Mouse (Mus musculus): ENCODE results near the gene Lamtor1. TPM values are rescaled to one million over a fixed set of nuclear protein-coding genes. Genes with fewer than 3 reads are reported as not detected.
A peak's percentile ranks its signal among the peaks of the same experiment; 100 is the strongest.

Lamtor1 gene
- polyA plus RNA-seq, 1 experiment, result 117 TPM

GRCm38 (mm10) chr7:101970429-101970775 is 64.7 kb downstream of the Lamtor1 start:
- WGBS, result 2% methylated on average over 17 of the region's 17 CpGs
- Histone ChIP-seq H3K27ac (ENCODE audit: insufficient read depth, low read length) (peak overlapping the region; percentile 96), H3K27me3 (ENCODE audit: control insufficient read depth, insufficient read depth, low read length) (no peaks in the 10 kb centered on the region), H3K4me3 (ENCODE audit: extremely low read depth, insufficient read depth, insufficient read length) (peak overlapping the region; percentile 76), H3K36me3 (ENCODE audit: control insufficient read depth, insufficient read depth, low read length) (no peaks in the 10 kb centered on the region), H3K4me1 (ENCODE audit: control insufficient read depth, insufficient read depth, insufficient read length) (peaks cover 3% of the 10 kb centered on the region; the same call in 1 of the 2 replicates)
- peak; percentile 36; the same call in 1 of the 2 replicates for TF ChIP-seq POLR2A (IDR thresholded peaks at IDR 0.05; ENCODE audit: low read depth, low read length)
- no peak for TF ChIP-seq CTCF (IDR thresholded peaks at IDR 0.05; ENCODE audit: extremely low read depth, insufficient read depth, insufficient read length, insufficient replicate concordance)
- DNase-seq (ENCODE audit: low read depth in 1 of 2, low spot score in 2 of 2), result peak; percentile 78 to 82

- H3K27me3 ChIP-seq (ENCODE audit: control insufficient read depth, insufficient read depth, low read length), result no peaks in the 10 kb centered on the region
- TF ChIP-seq CTCF (IDR thresholded peaks at IDR 0.05; ENCODE audit: extremely low read depth, insufficient read depth, insufficient read length, insufficient replicate concordance) (no peak), POLR2A (IDR thresholded peaks at IDR 0.05; ENCODE audit: low read depth, low read length) (no peak)
- H3K4me1 ChIP-seq (ENCODE audit: control insufficient read depth, insufficient read depth, insufficient read length), result peaks cover 3% of the 10 kb centered on the region; the same call in 1 of the 2 replicates
- under 1% methylated on average over 19 of the region's 19 CpGs for WGBS
- peak; percentile 43 to 60 for DNase-seq (ENCODE audit: low read depth in 1 of 2, low spot score in 2 of 2)
- peak overlapping the region; percentile 96 for H3K27ac ChIP-seq (ENCODE audit: insufficient read depth, low read length)
- H3K36me3 ChIP-seq (ENCODE audit: control insufficient read depth, insufficient read depth, low read length), result no peaks in the 10 kb centered on the region
- H3K4me3 ChIP-seq (ENCODE audit: extremely low read depth, insufficient read depth, insufficient read length), result peak overlapping the region; percentile 76
Measured at GRCm38 (mm10) chr7:101970821-101971461, 65.2 kb downstream of the Lamtor1 start.

GRCm38 (mm10) chr7:101971721-101972120 is 66.0 kb downstream of the Lamtor1 start:
- WGBS, result 33% methylated on average over 2 of the region's 2 CpGs
- no peak for TF ChIP-seq CTCF (IDR thresholded peaks at IDR 0.05; ENCODE audit: extremely low read depth, insufficient read depth, insufficient read length, insufficient replicate concordance)
- TF ChIP-seq POLR2A (IDR thresholded peaks at IDR 0.05; ENCODE audit: low read depth, low read length), result no peak
- Histone ChIP-seq H3K27ac (ENCODE audit: insufficient read depth, low read length) (peak overlapping the region; percentile 96; the same call in 1 of the 2 replicates), H3K27me3 (ENCODE audit: control insufficient read depth, insufficient read depth, low read length) (no peaks in the 10 kb centered on the region), H3K4me3 (ENCODE audit: extremely low read depth, insufficient read depth, insufficient read length) (peak overlapping the region; percentile 76; the same call in 1 of the 2 replicates), H3K4me1 (ENCODE audit: control insufficient read depth, insufficient read depth, insufficient read length) (peaks cover 3% of the 10 kb centered on the region; the same call in 1 of the 2 replicates), H3K36me3 (ENCODE audit: control insufficient read depth, insufficient read depth, low read length) (no peaks in the 10 kb centered on the region)
- no peak for DNase-seq (ENCODE audit: low read depth in 1 of 2, low spot score in 2 of 2)

GRCm38 (mm10) chr7:101973730-101974129 is 68.0 kb downstream of the Lamtor1 start:
- no peak for DNase-seq (ENCODE audit: low read depth in 1 of 2, low spot score in 2 of 2)
- no peaks in the 10 kb centered on the region for H3K27me3 ChIP-seq (ENCODE audit: control insufficient read depth, insufficient read depth, low read length)
- peaks cover 3% of the 10 kb centered on the region; the same call in 1 of the 2 replicates for H3K36me3 ChIP-seq (ENCODE audit: control insufficient read depth, insufficient read depth, low read length)
- TF ChIP-seq POLR2A (IDR thresholded peaks at IDR 0.05; ENCODE audit: low read depth, low read length) (no peak), CTCF (IDR thresholded peaks at IDR 0.05; ENCODE audit: extremely low read depth, insufficient read depth, insufficient read length, insufficient replicate concordance) (no peak)
- H3K27ac ChIP-seq (ENCODE audit: insufficient read depth, low read length), result no peak overlapping the region
- WGBS, result 33% methylated on average over 3 of the region's 3 CpGs
- H3K4me3 ChIP-seq (ENCODE audit: extremely low read depth, insufficient read depth, insufficient read length), result no peak overlapping the region
- peaks cover 3% of the 10 kb centered on the region; the same call in 1 of the 2 replicates for H3K4me1 ChIP-seq (ENCODE audit: control insufficient read depth, insufficient read depth, insufficient read length)

GRCm38 (mm10) chr7:101974505-101974904 is 68.8 kb downstream of the Lamtor1 start:
- no peak overlapping the region for H3K4me3 ChIP-seq (ENCODE audit: extremely low read depth, insufficient read depth, insufficient read length)

More at GRCm38 (mm10) chr7:101974505-101974904, 68.8 kb downstream of the Lamtor1 start:
- TF ChIP-seq POLR2A (IDR thresholded peaks at IDR 0.05; ENCODE audit: low read depth, low read length), result no peak
- no peak for TF ChIP-seq CTCF (IDR thresholded peaks at IDR 0.05; ENCODE audit: extremely low read depth, insufficient read depth, insufficient read length, insufficient replicate concordance)
- 42% methylated on average over 2 of the region's 2 CpGs for WGBS
- Histone ChIP-seq H3K27me3 (ENCODE audit: control insufficient read depth, insufficient read depth, low read length) (no peaks in the 10 kb centered on the region), H3K36me3 (ENCODE audit: control insufficient read depth, insufficient read depth, low read length) (peaks cover 3% of the 10 kb centered on the region; the same call in 1 of the 2 replicates), H3K4me1 (ENCODE audit: control insufficient read depth, insufficient read depth, insufficient read length) (peaks cover 3% of the 10 kb centered on the region; the same call in 1 of the 2 replicates), H3K27ac (ENCODE audit: insufficient read depth, low read length) (no peak overlapping the region)
- no peak for DNase-seq (ENCODE audit: low read depth in 1 of 2, low spot score in 2 of 2)

Other genes starting within 250 kb of the Lamtor1 start
- gene Clpb, start 242.3 kb upstream of the Lamtor1 start, polyA plus RNA-seq (2012; rRNA removed), result 6.5 TPM in 2 replicates
- gene Phox2a, start 87.6 kb upstream of the Lamtor1 start, polyA plus RNA-seq (2012; rRNA removed), result 0.07 TPM in 1 of 2 replicates, not detected in the other
- gene Inppl1, start 67.7 kb upstream of the Lamtor1 start, polyA plus RNA-seq (2012; rRNA removed), result 43.3 and 54.4 TPM in 2 replicates
- 0.75 and 1.4 TPM in 2 replicates for gene Folr2, start 48.7 kb upstream of the Lamtor1 start, polyA plus RNA-seq (2012; rRNA removed)
- gene Anapc15, start 42.2 kb upstream of the Lamtor1 start, polyA plus RNA-seq (2012; rRNA removed), result 34.4 and 37.1 TPM in 2 replicates
- 0.51 and 0.76 TPM in 2 replicates for gene Folr1, start 35.1 kb upstream of the Lamtor1 start, polyA plus RNA-seq (2012; rRNA removed)
- 0.07 and 0.15 TPM in 2 replicates for gene Tomt, start 455 bp downstream of the Lamtor1 start, polyA plus RNA-seq (2012; rRNA removed)
- gene Lrrc51, start 28.0 kb downstream of the Lamtor1 start, polyA plus RNA-seq (2012; rRNA removed), result 2.5 and 2.8 TPM in 2 replicates
- gene Numa1, start 28.2 kb downstream of the Lamtor1 start, polyA plus RNA-seq (2012; rRNA removed), result 89.8 and 96.9 TPM in 2 replicates
- 24.5 and 27.4 TPM in 2 replicates for gene Il18bp, start 112.8 kb downstream of the Lamtor1 start, polyA plus RNA-seq (2012; rRNA removed)
- gene Rnf121, start 159.6 kb downstream of the Lamtor1 start, polyA plus RNA-seq (2012; rRNA removed), result 14.2 and 17.7 TPM in 2 replicates
- 18.3 and 21.5 TPM in 2 replicates for gene Xndc1, start 159.6 kb downstream of the Lamtor1 start, polyA plus RNA-seq (2012; rRNA removed)
- 2.6 and 4.9 TPM in 2 replicates for gene Xntrpc, start 159.8 kb downstream of the Lamtor1 start, polyA plus RNA-seq (2012; rRNA removed)
- 0.42 and 2.0 TPM in 2 replicates for gene Trpc2, start 177.2 kb downstream of the Lamtor1 start, polyA plus RNA-seq (2012; rRNA removed)
- gene Art1, start 195.8 kb downstream of the Lamtor1 start, polyA plus RNA-seq (2012; rRNA removed), result 0.13 and 0.15 TPM in 2 replicates
- 0.09 and 0.26 TPM in 2 replicates for gene Art5, start 203.6 kb downstream of the Lamtor1 start, polyA plus RNA-seq (2012; rRNA removed)
- 0.04 and 0.18 TPM in 2 replicates for gene Chrna10, start 210.9 kb downstream of the Lamtor1 start, polyA plus RNA-seq (2012; rRNA removed)

All from spleen, adult 2 months (tissue).